Mouse (Mus musculus) midbrain, embryonic 14.5 days (tissue): Measurements from ENCODE around the gene Kctd20. TPM values are rescaled to one million over a fixed set of nuclear protein-coding genes. Genes with fewer than 3 reads are reported as not detected.
A peak's percentile ranks its signal among the peaks of the same experiment; 100 is the strongest.
"Not testable (repeated sequence)": the region's sequence is repeated elsewhere in the genome, so short reads cannot be mapped to it uniquely, and the experiment has no call there.

ENCODE experiments used
- ATAC-seq: fragments of 200-750 bp; cut with Nextera tagmentation; 2 replicates; pipeline ENCODE4 v1.8.0; 2017; ENCODE audit warnings: moderate number of reproducible peaks, moderate library complexity; ENCODE audit not compliant: low FRiP score, low TSS enrichment
- DNase-seq: peaks from one replicate; pipeline ENCODE4 v3.0.0-alpha.2; 2015
- H3K27ac ChIP-seq: fragments of 300-500 bp; sonication (generic); replicated peaks from 2 replicates; pipeline ENCODE4 v1.5.1; 2014; ENCODE audit warnings: mild to moderate bottlenecking, low read depth, low read length, moderate library complexity
- H3K27me3 ChIP-seq: fragments of 300-500 bp; sonication (generic); 2 replicates; pipeline ENCODE4 v1.6.1; 2014; ENCODE audit warnings: low read length, control low read depth, mixed read lengths; ENCODE audit not compliant: control insufficient read depth, insufficient read depth
- H3K36me3 ChIP-seq: fragments of 300-500 bp; sonication (generic); 2 replicates; pipeline ENCODE4 v1.6.1; 2014; ENCODE audit warnings: low read length, control low read depth; ENCODE audit not compliant: control insufficient read depth, insufficient read depth
- H3K4me1 ChIP-seq: fragments of 300-500 bp; sonication (generic); 2 replicates; pipeline ENCODE4 v1.6.1; 2014; ENCODE audit warnings: mild to moderate bottlenecking, antibody characterized with exemption, low read length, control low read depth; ENCODE audit not compliant: control insufficient read depth, insufficient read depth
- H3K4me2 ChIP-seq: fragments of 300-500 bp; sonication (generic); 2 replicates; pipeline ENCODE4 v1.6.1; 2014; ENCODE audit warnings: mild to moderate bottlenecking, low read length, moderate library complexity
- H3K4me3 ChIP-seq: fragments of 300-500 bp; sonication (generic); replicated peaks from 2 replicates; pipeline ENCODE4 v1.5.1; 2014; ENCODE audit warnings: low read depth, low read length
- H3K9ac ChIP-seq: fragments of 300-500 bp; sonication (generic); replicated peaks from 2 replicates; pipeline ENCODE4 v1.6.1; 2014; ENCODE audit warnings: mild to moderate bottlenecking, low read length, moderate library complexity
- H3K9me3 ChIP-seq: fragments of 300-500 bp; sonication (generic); 2 replicates; pipeline ENCODE4 v1.6.1; 2016; ENCODE audit warnings: low read length, control low read depth, mixed read lengths; ENCODE audit not compliant: control insufficient read depth
- WGBS: fragments of 180-500 bp; shearing (Covaris S2); extraction: QIAGEN DNeasy Blood & Tissue Kit; methylation state at CpG from one replicate; pipeline ENCODE4 v1.1.7; 2014; 5-methylcytosine and 5-hydroxymethylcytosine counted together
- polyA plus RNA-seq: library from polyadenylated mRNA; unstranded; fragments of >200 nt; fragmentation: Nextera tagmentation; extraction: Ambion mirVana; gene quantifications from 2 replicates; pipeline ENCODE4 v1.2.1, GENCODE M21; 2014

Gene Kctd20
- polyA plus RNA-seq, 1 experiment from 2014 or later: 93.6 TPM

GRCm38 (mm10) chr17:28986833-28987232 lies 35.1 kb downstream of the Kctd20 start:
- H3K4me3 ChIP-seq: no peak overlapping the region
- no peaks in the 10 kb centered on the region for H3K27me3 ChIP-seq
- ATAC-seq: no peak
- H3K27ac ChIP-seq: no peak overlapping the region
- DNase-seq: peak; percentile 49
- H3K4me1 ChIP-seq: no peaks in the 10 kb centered on the region
- no peaks in the 10 kb centered on the region for H3K9me3 ChIP-seq
- H3K9ac ChIP-seq: no peak overlapping the region
- peaks cover 95% of the 10 kb centered on the region for H3K36me3 ChIP-seq
- H3K4me2 ChIP-seq: no peak overlapping the region

GRCm38 (mm10) chr17:28987713-28988112 lies 36.0 kb downstream of the Kctd20 start:
- ATAC-seq (no peak), DNase-seq (peak; percentile 80)
- Histone ChIP-seq H3K9me3 (no peaks in the 10 kb centered on the region), H3K4me1 (no peaks in the 10 kb centered on the region), H3K4me3 (no peak overlapping the region), H3K9ac (no peak overlapping the region), H3K27ac (no peak overlapping the region), H3K36me3 (peaks cover 90% of the 10 kb centered on the region), H3K4me2 (no peak overlapping the region), H3K27me3 (no peaks in the 10 kb centered on the region)
- WGBS: 73% methylated on average over 4 of the region's 4 CpGs

GRCm38 (mm10) chr17:28988291-28988690 lies 36.5 kb downstream of the Kctd20 start:
- DNase-seq (no peak), ATAC-seq (no peak)
- Histone ChIP-seq H3K4me3 (no peak overlapping the region), H3K9me3 (no peaks in the 10 kb centered on the region), H3K4me1 (no peaks in the 10 kb centered on the region), H3K27me3 (no peaks in the 10 kb centered on the region), H3K27ac (no peak overlapping the region), H3K4me2 (no peak overlapping the region), H3K9ac (no peak overlapping the region), H3K36me3 (peaks cover 84% of the 10 kb centered on the region)
- WGBS: 96% methylated on average over 4 of the region's 4 CpGs

- no peak overlapping the region for H3K4me2 ChIP-seq
- no peaks in the 10 kb centered on the region for H3K9me3 ChIP-seq
- DNase-seq: no peak
- H3K9ac ChIP-seq: no peak overlapping the region
- H3K27ac ChIP-seq: no peak overlapping the region
- ATAC-seq: no peak
- peaks cover 77% of the 10 kb centered on the region for H3K36me3 ChIP-seq
- H3K4me1 ChIP-seq: no peaks in the 10 kb centered on the region
- H3K4me3 ChIP-seq: no peak overlapping the region
- no peaks in the 10 kb centered on the region for H3K27me3 ChIP-seq
- WGBS: 82% methylated on average over 3 of the region's 3 CpGs
These were observed 37.2 kb downstream of the Kctd20 start for GRCm38 (mm10) chr17:28988996-28989395.

- no peak for DNase-seq
- H3K9me3 ChIP-seq: no peaks in the 10 kb centered on the region
- peaks cover 74% of the 10 kb centered on the region for H3K36me3 ChIP-seq
- H3K4me3 ChIP-seq: no peak overlapping the region
- ATAC-seq: no peak
- H3K27me3 ChIP-seq: no peaks in the 10 kb centered on the region
- no peak overlapping the region for H3K4me2 ChIP-seq
- H3K27ac ChIP-seq: no peak overlapping the region
- WGBS: 85% methylated on average over 4 of the region's 4 CpGs
- H3K9ac ChIP-seq: no peak overlapping the region
- no peaks in the 10 kb centered on the region for H3K4me1 ChIP-seq
These were observed 38.3 kb downstream of the Kctd20 start for GRCm38 (mm10) chr17:28990060-28990459.

- ATAC-seq (no peak), DNase-seq (no peak)
- H3K9me3 ChIP-seq: no peaks in the 10 kb centered on the region
- H3K27me3 ChIP-seq: no peaks in the 10 kb centered on the region
- H3K27ac ChIP-seq: no peak overlapping the region
- H3K4me3 ChIP-seq: no peak overlapping the region
- no peak overlapping the region for H3K9ac ChIP-seq
- H3K4me1 ChIP-seq: no peaks in the 10 kb centered on the region
- peaks cover 69% of the 10 kb centered on the region for H3K36me3 ChIP-seq
- no peak overlapping the region for H3K4me2 ChIP-seq
- 92% methylated on average over 9 of the region's 9 CpGs for WGBS
These were observed 39.5 kb downstream of the Kctd20 start for GRCm38 (mm10) chr17:28991286-28991685.

GRCm38 (mm10) chr17:28992105-28992504 lies 40.4 kb downstream of the Kctd20 start:
- H3K9ac ChIP-seq: no peak overlapping the region
- H3K27me3 ChIP-seq: no peaks in the 10 kb centered on the region
- DNase-seq (no peak), ATAC-seq (no peak)
- H3K4me2 ChIP-seq: no peak overlapping the region
- H3K4me1 ChIP-seq: no peaks in the 10 kb centered on the region
- peaks cover 68% of the 10 kb centered on the region for H3K36me3 ChIP-seq
- WGBS: 77% methylated on average over 7 of the region's 7 CpGs
- no peak overlapping the region for H3K4me3 ChIP-seq
- H3K9me3 ChIP-seq: no peaks in the 10 kb centered on the region
- H3K27ac ChIP-seq: no peak overlapping the region

- 100% methylated on average over 1 of the region's 1 CpGs for WGBS
- H3K4me1 ChIP-seq, H3K9me3 ChIP-seq, H3K27me3 ChIP-seq, DNase-seq, ATAC-seq, H3K4me3 ChIP-seq, H3K27ac ChIP-seq, H3K4me2 ChIP-seq, H3K9ac ChIP-seq: not testable (repeated sequence)
- peaks cover 68% of the 10 kb centered on the region for H3K36me3 ChIP-seq
These were observed 41.3 kb downstream of the Kctd20 start for GRCm38 (mm10) chr17:28993004-28993403.

- H3K27me3 ChIP-seq: no peaks in the 10 kb centered on the region
- H3K4me3 ChIP-seq: no peak overlapping the region
- peaks cover 69% of the 10 kb centered on the region for H3K36me3 ChIP-seq
- no peak overlapping the region for H3K9ac ChIP-seq
- DNase-seq: no peak
- no peak overlapping the region for H3K27ac ChIP-seq
- no peak for ATAC-seq
- 93% methylated on average over 4 of the region's 4 CpGs for WGBS
- no peaks in the 10 kb centered on the region for H3K9me3 ChIP-seq
- H3K4me2 ChIP-seq: no peak overlapping the region
- H3K4me1 ChIP-seq: no peaks in the 10 kb centered on the region
These were observed 42.9 kb downstream of the Kctd20 start for GRCm38 (mm10) chr17:28994615-28995014.
